Mouse (Mus musculus): ENCODE results near the gene Rnaseh2b.

DNA sequence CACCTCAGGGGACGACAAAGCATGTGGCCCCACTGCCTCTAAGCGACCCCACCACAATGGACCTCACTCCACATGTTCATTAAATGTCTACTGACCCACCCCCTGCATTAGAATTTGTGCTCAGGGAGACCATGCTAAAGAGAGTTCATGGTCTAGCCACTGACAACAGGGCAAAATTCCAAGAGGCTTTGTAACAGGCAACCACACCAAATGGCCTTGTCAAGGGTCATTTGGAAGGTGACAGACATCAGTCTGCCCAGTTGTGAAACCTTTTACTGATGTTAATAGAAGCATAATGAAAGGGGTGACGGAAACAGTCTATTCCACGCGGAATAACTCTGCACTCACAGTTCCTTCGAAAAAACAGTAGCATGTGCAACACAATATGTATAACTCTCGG lies 44.0 kb upstream of the Rnaseh2b start:
- no peak for TF ChIP-seq POLR2A (IDR thresholded peaks at IDR 0.05; ENCODE audit: borderline replicate concordance, extremely low read depth, insufficient read depth, insufficient read length, poor library complexity, severe bottlenecking)
- no peak for TF ChIP-seq CTCF (IDR thresholded peaks at IDR 0.05; ENCODE audit: borderline replicate concordance, extremely low read depth, insufficient read depth, insufficient read length)
